Mouse (Mus musculus): ENCODE data around the gene Rps13. TPM values are rescaled to one million over a fixed set of nuclear protein-coding genes. Genes with fewer than 3 reads are reported as not detected.
"Not testable (repeated sequence)": the region's sequence is repeated elsewhere in the genome, so short reads cannot be mapped to it uniquely, and the experiment has no call there.

The Rps13 gene
- polyA plus RNA-seq (2016; fragmentation: Nextera tagmentation; extraction: Ambion mirVana), result 708 and 841 TPM in 2 replicates

GRCm38 (mm10) chr7:116333713-116334668 is at the start of gene Rps13:
Gene Rps13, minus strand, starts transcription at chr7:116334195.
- Histone ChIP-seq H3K4me1 (peaks cover 20% of the 10 kb centered on the region), H3K27ac (replicated peaks) (peak within 1 kb of the TSS; percentile 93), H3K4me3 (peak within 1 kb of the TSS; percentile 74), H3K27me3 (ENCODE audit: low read depth, poor library complexity, severe bottlenecking) (no peaks in the 10 kb centered on the region), H3K9me3 (replicated peaks) (no peaks in the 10 kb centered on the region), H3K36me3 (peaks cover 53% of the 10 kb centered on the region)
- peak; percentile 97 for DNase-seq (ENCODE audit: low spot score)
- WGBS, result under 1% methylated on average over 78 of the region's 78 CpGs

- not testable (repeated sequence) for H3K27ac ChIP-seq (replicated peaks); H3K4me1 ChIP-seq; DNase-seq (ENCODE audit: low spot score); H3K9me3 ChIP-seq (replicated peaks); H3K4me3 ChIP-seq; H3K27me3 ChIP-seq (ENCODE audit: low read depth, poor library complexity, severe bottlenecking)
- H3K36me3 ChIP-seq, result peaks cover 69% of the 10 kb centered on the region
- WGBS, result 93% methylated on average over 6 of the region's 6 CpGs
Measured at GRCm38 (mm10) chr7:116379181-116379580, 45.2 kb upstream of the Rps13 start.

GRCm38 (mm10) chr7:116374284-116374683 is 40.3 kb upstream of the Rps13 start:
- H3K9me3 ChIP-seq (replicated peaks), result no peaks in the 10 kb centered on the region
- H3K36me3 ChIP-seq, result peaks cover 66% of the 10 kb centered on the region
- no peak for DNase-seq (ENCODE audit: low spot score)
- no peaks in the 10 kb centered on the region for H3K27me3 ChIP-seq (ENCODE audit: low read depth, poor library complexity, severe bottlenecking)
- H3K4me1 ChIP-seq, result peaks cover 4% of the 10 kb centered on the region; the same call in 1 of the 2 replicates
- H3K4me3 ChIP-seq, result no peak overlapping the region
- H3K27ac ChIP-seq (replicated peaks), result no peak overlapping the region
- 94% methylated on average over 1 of the region's 1 CpGs for WGBS

- DNase-seq (ENCODE audit: low spot score), result peak; percentile 49
- H3K4me3 ChIP-seq, result no peak overlapping the region
- 79% methylated on average over 1 of the region's 1 CpGs for WGBS
- no peaks in the 10 kb centered on the region for H3K27me3 ChIP-seq (ENCODE audit: low read depth, poor library complexity, severe bottlenecking)
- H3K4me1 ChIP-seq, result peaks cover 20% of the 10 kb centered on the region
- H3K27ac ChIP-seq (replicated peaks), result no peak overlapping the region
- H3K9me3 ChIP-seq (replicated peaks), result no peaks in the 10 kb centered on the region
- H3K36me3 ChIP-seq, result peaks cover 54% of the 10 kb centered on the region
Measured at GRCm38 (mm10) chr7:116336226-116336625, 2.2 kb upstream of the Rps13 start.

- Histone ChIP-seq H3K9me3 (replicated peaks) (no peaks in the 10 kb centered on the region), H3K36me3 (peaks cover 54% of the 10 kb centered on the region), H3K4me3 (peak overlapping the region; percentile 74), H3K27me3 (ENCODE audit: low read depth, poor library complexity, severe bottlenecking) (no peaks in the 10 kb centered on the region), H3K4me1 (peaks cover 20% of the 10 kb centered on the region), H3K27ac (replicated peaks) (no peak overlapping the region)
- WGBS, result 91% methylated on average over 6 of the region's 6 CpGs
- no peak for DNase-seq (ENCODE audit: low spot score)
Measured at GRCm38 (mm10) chr7:116335133-116335532, 1.1 kb upstream of the Rps13 start.

- peak overlapping the region; percentile 74 for H3K4me3 ChIP-seq
- WGBS, result 28% methylated on average over 8 of the region's 8 CpGs
- H3K4me1 ChIP-seq, result peaks cover 20% of the 10 kb centered on the region
- H3K36me3 ChIP-seq, result peaks cover 54% of the 10 kb centered on the region
- DNase-seq (ENCODE audit: low spot score), result no peak
- H3K9me3 ChIP-seq (replicated peaks), result no peaks in the 10 kb centered on the region
- peak overlapping the region; percentile 93 for H3K27ac ChIP-seq (replicated peaks)
- no peaks in the 10 kb centered on the region for H3K27me3 ChIP-seq (ENCODE audit: low read depth, poor library complexity, severe bottlenecking)
Measured at GRCm38 (mm10) chr7:116334669-116335038, 659 bp upstream of the Rps13 start.

GRCm38 (mm10) chr7:116331246-116331645 is 2.7 kb downstream of the Rps13 start:
- DNase-seq (ENCODE audit: low spot score), result no peak
- Histone ChIP-seq H3K9me3 (replicated peaks) (no peaks in the 10 kb centered on the region), H3K36me3 (peaks cover 59% of the 10 kb centered on the region), H3K27ac (replicated peaks) (no peak overlapping the region), H3K4me3 (no peak overlapping the region), H3K4me1 (peaks cover 20% of the 10 kb centered on the region), H3K27me3 (ENCODE audit: low read depth, poor library complexity, severe bottlenecking) (no peaks in the 10 kb centered on the region)
- WGBS, result 96% methylated on average over 2 of the region's 2 CpGs

GRCm38 (mm10) chr7:116329858-116330257 is 4.1 kb downstream of the Rps13 start:
- Histone ChIP-seq H3K9me3 (replicated peaks) (no peaks in the 10 kb centered on the region), H3K27ac (replicated peaks) (no peak overlapping the region), H3K36me3 (peaks cover 58% of the 10 kb centered on the region), H3K4me3 (no peak overlapping the region), H3K4me1 (peaks cover 18% of the 10 kb centered on the region), H3K27me3 (ENCODE audit: low read depth, poor library complexity, severe bottlenecking) (no peaks in the 10 kb centered on the region)
- 91% methylated on average over 4 of the region's 4 CpGs for WGBS
- no peak for DNase-seq (ENCODE audit: low spot score)

GRCm38 (mm10) chr7:116328777-116329176 is 5.2 kb downstream of the Rps13 start:
- Histone ChIP-seq H3K4me1 (peaks cover 10% of the 10 kb centered on the region), H3K27me3 (ENCODE audit: low read depth, poor library complexity, severe bottlenecking) (no peaks in the 10 kb centered on the region), H3K27ac (replicated peaks) (no peak overlapping the region), H3K36me3 (peaks cover 58% of the 10 kb centered on the region), H3K4me3 (no peak overlapping the region), H3K9me3 (replicated peaks) (no peaks in the 10 kb centered on the region)
- WGBS, result 85% methylated on average over 7 of the region's 7 CpGs
- DNase-seq (ENCODE audit: low spot score), result no peak

- Histone ChIP-seq H3K27ac (replicated peaks) (no peak overlapping the region), H3K27me3 (ENCODE audit: low read depth, poor library complexity, severe bottlenecking) (no peaks in the 10 kb centered on the region), H3K4me3 (no peak overlapping the region), H3K36me3 (peaks cover 56% of the 10 kb centered on the region), H3K9me3 (replicated peaks) (no peaks in the 10 kb centered on the region), H3K4me1 (peaks cover 11% of the 10 kb centered on the region)
- no peak for DNase-seq (ENCODE audit: low spot score)
- 95% methylated on average over 5 of the region's 5 CpGs for WGBS
Measured at GRCm38 (mm10) chr7:116327901-116328300, 6.1 kb downstream of the Rps13 start.

- H3K4me1 ChIP-seq, result 0 out of 2 replicates have a peak, but pooled peaks cover 3% of the 10 kb centered on the region
- H3K4me3 ChIP-seq, result no peak overlapping the region
- peaks cover 12% of the 10 kb centered on the region for H3K36me3 ChIP-seq
- no peaks in the 10 kb centered on the region for H3K27me3 ChIP-seq (ENCODE audit: low read depth, poor library complexity, severe bottlenecking)
- DNase-seq (ENCODE audit: low spot score), result peak; percentile 74
- WGBS, result 39% methylated on average over 10 of the region's 10 CpGs
- H3K27ac ChIP-seq (replicated peaks), result no peak overlapping the region
- H3K9me3 ChIP-seq (replicated peaks), result no peaks in the 10 kb centered on the region
Measured at GRCm38 (mm10) chr7:116323331-116323964, 10.5 kb downstream of the Rps13 start.

- H3K36me3 ChIP-seq, result 0 out of 2 replicates have a peak, but pooled peaks cover 4% of the 10 kb centered on the region
- no peaks in the 10 kb centered on the region for H3K9me3 ChIP-seq (replicated peaks)
- peak overlapping the region; percentile 71 for H3K27ac ChIP-seq (replicated peaks)
- H3K4me3 ChIP-seq, result peak overlapping the region; percentile 35
- DNase-seq (ENCODE audit: low spot score), result peak; percentile 59
- 16% methylated on average over 9 of the region's 9 CpGs for WGBS
- peaks cover 8% of the 10 kb centered on the region for H3K27me3 ChIP-seq (ENCODE audit: low read depth, poor library complexity, severe bottlenecking)
- peaks cover 43% of the 10 kb centered on the region for H3K4me1 ChIP-seq
Measured at GRCm38 (mm10) chr7:116309456-116309855, 24.5 kb downstream of the Rps13 start.

GRCm38 (mm10) chr7:116308632-116308991 is 25.4 kb downstream of the Rps13 start:
- Histone ChIP-seq H3K27ac (replicated peaks) (peak overlapping the region; percentile 94), H3K36me3 (peaks cover 12% of the 10 kb centered on the region), H3K27me3 (ENCODE audit: low read depth, poor library complexity, severe bottlenecking) (peaks cover 8% of the 10 kb centered on the region), H3K4me1 (peaks cover 43% of the 10 kb centered on the region), H3K9me3 (replicated peaks) (no peaks in the 10 kb centered on the region), H3K4me3 (peak overlapping the region; percentile 78)
- no peak for DNase-seq (ENCODE audit: low spot score)
- WGBS, result 4% methylated on average over 16 of the region's 16 CpGs

Data from midbrain, embryonic 10.5 days (tissue).